Mouse (Mus musculus) lung, embryonic 14.5 days (tissue): ENCODE measurements at regions not wholly inside any gene's neighbourhood (a gene's known extent, or its start where the extent isn't known, plus 50 kb on each side); places are given as distances from the start of the nearest gene placed in this dataset.
A peak's percentile ranks its signal among the peaks of the same experiment; 100 is the strongest.

Source experiments
- ATAC-seq: fragments of 200-750 bp; cut with Nextera tagmentation; 2 replicates; pipeline ENCODE4 v1.8.0; 2017; ENCODE audit warnings: mild to moderate bottlenecking, moderate TSS enrichment, moderate library complexity; ENCODE audit not compliant: insufficient read depth
- DNase-seq: peaks from one replicate; pipeline ENCODE4 v3.0.0-alpha.2; 2015
- H3K27ac ChIP-seq: fragments of 300-500 bp; sonication (generic); 2 replicates; pipeline ENCODE4 v1.5.1; 2014; ENCODE audit warnings: low read depth, mild to moderate bottlenecking, moderate library complexity
- H3K27me3 ChIP-seq: fragments of 300-500 bp; sonication (generic); 2 replicates; pipeline ENCODE4 v1.6.1; 2014; ENCODE audit warnings: low read length, control low read depth; ENCODE audit not compliant: insufficient read depth
- H3K36me3 ChIP-seq: fragments of 300-500 bp; sonication (generic); 2 replicates; pipeline ENCODE4 v1.6.1; 2014; ENCODE audit warnings: control low read depth; ENCODE audit not compliant: insufficient read depth
- H3K4me1 ChIP-seq: fragments of 300-500 bp; sonication (generic); 2 replicates; pipeline ENCODE4 v1.6.1; 2014; ENCODE audit warnings: antibody characterized with exemption, control low read depth; ENCODE audit not compliant: insufficient read depth
- H3K4me2 ChIP-seq: fragments of 300-500 bp; sonication (generic); 2 replicates; pipeline ENCODE4 v1.6.1; 2014; ENCODE audit warnings: mild to moderate bottlenecking
- H3K4me3 ChIP-seq: fragments of 300-500 bp; sonication (generic); 2 replicates; pipeline ENCODE4 v1.5.1; 2014; ENCODE audit warnings: low read depth, low read length
- H3K9ac ChIP-seq: fragments of 300-500 bp; sonication (generic); 2 replicates; pipeline ENCODE4 v1.6.1; 2014
- H3K9me3 ChIP-seq: fragments of 300-500 bp; sonication (generic); 2 replicates; pipeline ENCODE4 v1.6.1; 2016; ENCODE audit warnings: low read depth, low read length, control low read depth
- CTCF ChIP-seq: IDR thresholded peaks from 2 replicates; pipeline ENCODE4 v1.5.1; 2016; ENCODE audit warnings: antibody characterized with exemption, low read depth
- WGBS: fragments of 180-500 bp; shearing (Covaris S2); extraction: QIAGEN DNeasy Blood & Tissue Kit; methylation state at CpG from one replicate; pipeline ENCODE4 v1.1.7; 2014; 5-methylcytosine and 5-hydroxymethylcytosine counted together

- WGBS: 90% methylated on average over 5 of the region's 5 CpGs
These were observed 108.6 kb downstream of the Gm12728 start for GRCm38 (mm10) chr4:105898054-105898847.

GRCm38 (mm10) chr4:105904896-105905295 lies 115.2 kb downstream of the Gm12728 start:
- Histone ChIP-seq H3K27ac (no peak overlapping the region), H3K9ac (no peak overlapping the region), H3K4me1 (peaks cover 14% of the 10 kb centered on the region; the same call in 1 of the 2 replicates), H3K4me3 (no peak overlapping the region), H3K36me3 (no peaks in the 10 kb centered on the region), H3K9me3 (no peaks in the 10 kb centered on the region), H3K27me3 (no peaks in the 10 kb centered on the region), H3K4me2 (no peak overlapping the region)
- DNase-seq (peak; percentile 17), ATAC-seq (no peak)
- WGBS: 37% methylated on average over 8 of the region's 8 CpGs
- TF ChIP-seq CTCF: no peak

More at GRCm38 (mm10) chr4:105898054-105898847, 108.6 kb downstream of the Gm12728 start:
- Histone ChIP-seq H3K27me3 (no peaks in the 10 kb centered on the region), H3K9me3 (no peaks in the 10 kb centered on the region), H3K4me1 (no peaks in the 10 kb centered on the region), H3K4me3 (no peak overlapping the region), H3K27ac (no peak overlapping the region), H3K9ac (no peak overlapping the region), H3K36me3 (no peaks in the 10 kb centered on the region), H3K4me2 (no peak overlapping the region)
- no peak for DNase-seq
- no peak for TF ChIP-seq CTCF
- no peak for ATAC-seq

GRCm38 (mm10) chr4:105906411-105906810 lies 116.7 kb downstream of the Gm12728 start:
- 82% methylated on average over 4 of the region's 4 CpGs for WGBS
- H3K9ac ChIP-seq: no peak overlapping the region
- H3K9me3 ChIP-seq: no peaks in the 10 kb centered on the region
- ATAC-seq (no peak), DNase-seq (no peak)
- H3K36me3 ChIP-seq: no peaks in the 10 kb centered on the region
- H3K27ac ChIP-seq: no peak overlapping the region
- peaks cover 14% of the 10 kb centered on the region; the same call in 1 of the 2 replicates for H3K4me1 ChIP-seq
- H3K4me2 ChIP-seq: no peak overlapping the region
- no peak for TF ChIP-seq CTCF
- H3K27me3 ChIP-seq: no peaks in the 10 kb centered on the region
- no peak overlapping the region for H3K4me3 ChIP-seq

- no peak for TF ChIP-seq CTCF
- Histone ChIP-seq H3K4me2 (no peak overlapping the region), H3K27ac (no peak overlapping the region), H3K36me3 (no peaks in the 10 kb centered on the region), H3K9me3 (no peaks in the 10 kb centered on the region), H3K4me3 (no peak overlapping the region), H3K27me3 (no peaks in the 10 kb centered on the region), H3K9ac (no peak overlapping the region), H3K4me1 (peaks cover 20% of the 10 kb centered on the region)
- 58% methylated on average over 7 of the region's 7 CpGs for WGBS
- ATAC-seq (no peak), DNase-seq (peak; percentile 68)
These were observed 117.9 kb downstream of the Gm12728 start for GRCm38 (mm10) chr4:105907611-105908010.

- TF ChIP-seq CTCF: no peak
- H3K9ac ChIP-seq: no peak overlapping the region
- peaks cover 20% of the 10 kb centered on the region for H3K4me1 ChIP-seq
- no peaks in the 10 kb centered on the region for H3K9me3 ChIP-seq
- ATAC-seq (no peak), DNase-seq (no peak)
- H3K36me3 ChIP-seq: no peaks in the 10 kb centered on the region
- H3K4me3 ChIP-seq: no peak overlapping the region
- H3K27ac ChIP-seq: no peak overlapping the region
- no peak overlapping the region for H3K4me2 ChIP-seq
- H3K27me3 ChIP-seq: no peaks in the 10 kb centered on the region
These were observed 118.6 kb downstream of the Gm12728 start for GRCm38 (mm10) chr4:105908281-105908680.

- TF ChIP-seq CTCF: no peak
- Histone ChIP-seq H3K9me3 (no peaks in the 10 kb centered on the region), H3K4me1 (peaks cover 20% of the 10 kb centered on the region), H3K4me2 (no peak overlapping the region), H3K27me3 (no peaks in the 10 kb centered on the region), H3K36me3 (no peaks in the 10 kb centered on the region), H3K27ac (0 out of 2 replicates have a peak overlapping the region, but pooled peaks have one; percentile 38), H3K9ac (no peak overlapping the region), H3K4me3 (no peak overlapping the region)
- ATAC-seq (no peak), DNase-seq (peak; percentile 27)
- 48% methylated on average over 4 of the region's 4 CpGs for WGBS
These were observed 119.6 kb downstream of the Gm12728 start for GRCm38 (mm10) chr4:105909272-105909671.

- 59% methylated on average over 5 of the region's 5 CpGs for WGBS
- DNase-seq (peak; percentile 56), ATAC-seq (no peak)
- Histone ChIP-seq H3K27me3 (no peaks in the 10 kb centered on the region), H3K9ac (no peak overlapping the region), H3K4me1 (peaks cover 15% of the 10 kb centered on the region), H3K4me2 (no peak overlapping the region), H3K36me3 (no peaks in the 10 kb centered on the region), H3K4me3 (no peak overlapping the region), H3K27ac (no peak overlapping the region), H3K9me3 (no peaks in the 10 kb centered on the region)
- no peak for TF ChIP-seq CTCF
These were observed 121.0 kb downstream of the Gm12728 start for GRCm38 (mm10) chr4:105910666-105911065.
